8 mouse cellular contexts compared by ENCODE assay signal in the genomic region with DNA sequence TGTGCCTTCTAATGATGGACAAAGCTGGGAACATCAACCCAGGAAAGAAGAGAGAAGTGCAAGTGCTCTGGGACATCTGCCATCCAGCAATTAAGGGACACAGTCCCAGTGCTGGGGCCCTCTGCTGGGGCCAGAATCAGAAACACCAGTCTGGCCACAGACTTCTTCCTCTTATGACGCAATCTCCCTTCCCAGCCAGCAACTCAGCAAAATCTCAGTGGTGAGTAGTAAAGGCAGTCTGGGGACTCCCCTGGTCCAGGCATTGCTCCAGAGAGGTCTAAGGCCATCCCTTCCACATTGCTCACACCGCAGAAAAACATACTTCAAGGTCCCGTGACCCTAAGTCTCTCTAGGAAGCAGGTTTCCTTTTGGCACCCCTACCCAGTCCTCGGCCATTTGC. TPM values are rescaled to one million over a fixed set of nuclear protein-coding genes. Genes with fewer than 3 reads are reported as not detected.
A peak's percentile ranks its signal among the peaks of the same experiment; 100 is the strongest.
DNase-seq lines count a peak whose midpoint lies in the region; ATAC-seq lines count a peak whose summit lies in the region.

No protein-coding gene starts in this region.

- H3K9me3 ChIP-seq in lung, embryonic 16.5 days (ENCODE audit: control insufficient read depth, low read length): no peaks in the 10 kb centered on the region

- peak overlapping the region; percentile 68 for H3K4me3 ChIP-seq in lung, embryonic 16.5 days (ENCODE audit: low read length)

- 41% methylated on average over 4 of the region's 4 CpGs for WGBS in lung, embryonic 16.5 days

- H3K27ac ChIP-seq in lung, embryonic 16.5 days (ENCODE audit: low read length): no peak overlapping the region

- H3K4me1 ChIP-seq in lung, embryonic 16.5 days (replicated peaks; ENCODE audit: control insufficient read depth, insufficient read depth, low read length): peaks cover 12% of the 10 kb centered on the region

- peak overlapping the region; percentile 79 for H3K9ac ChIP-seq in lung, embryonic 16.5 days (ENCODE audit: low read length)

- H3K4me2 ChIP-seq in lung, embryonic 16.5 days (ENCODE audit: low read depth, low read length): peak overlapping the region; percentile 79

- H3K36me3 ChIP-seq in lung, embryonic 16.5 days (ENCODE audit: control insufficient read depth, insufficient read depth, low read length): no peaks in the 10 kb centered on the region
- H3K36me3 ChIP-seq in splenic B cell, adult 2 months (ENCODE audit: control insufficient read depth, insufficient read depth, low read length, poor library complexity, severe bottlenecking): peaks cover 3% of the 10 kb centered on the region

- peak; percentile 34 for DNase-seq in gastrocnemius, adult 18-20 months (ENCODE audit: low spot score)
- no peak for DNase-seq in gastrocnemius, postnatal 4 days (ENCODE audit: low spot score in 2 of 2)
- peak; percentile 54 to 65 for DNase-seq in adrenal gland, postnatal 36 days
- DNase-seq in heart, adult 9 months (ENCODE audit: low spot score in 2 of 2): peak; percentile 58 to 63
- peak; percentile 63 for DNase-seq in kidney, adult 8-10 months
- peak; percentile 32 for DNase-seq in splenic B cell, adult 2 months (ENCODE audit: low read depth, low spot score)
- no peak for DNase-seq in testis, postnatal 10 days (ENCODE audit: low spot score)

- no peaks in the 10 kb centered on the region for H3K27me3 ChIP-seq in lung, embryonic 16.5 days (ENCODE audit: control insufficient read depth, insufficient read depth, low read depth, low read length)
- no peaks in the 10 kb centered on the region; the same call in 1 of the 2 replicates for H3K27me3 ChIP-seq in splenic B cell, adult 2 months (ENCODE audit: control insufficient read depth, insufficient read depth, low read length, poor library complexity, severe bottlenecking)

- peak; percentile 44; the same call in 1 of the 2 replicates for ATAC-seq in lung, embryonic 16.5 days (ENCODE audit: low read depth)

RNA-seq across cellular contexts. Expression of gene Slc38a7, which starts 1.0 kb away (rescaled TPM):
- 1 to 10 TPM; 5.5 to 5.8 TPM for total RNA-seq in gastrocnemius, adult 18-20 months (2021)
- 1 to 10 TPM; 9.5 to 10.0 TPM for total RNA-seq in gastrocnemius, postnatal 4 days (2021)
- 10 to 100 TPM; 17.6 to 22.1 TPM for total RNA-seq in adrenal gland, postnatal 36 days (2021)
- polyA plus RNA-seq in lung, embryonic 16.5 days (2015; fragmentation: Nextera tagmentation; extraction: Ambion mirVana): 15.5 and 15.6 TPM in 2 replicates

RNA-seq across cellular contexts. Expression of gene Sap18b, which starts 27.1 kb away (rescaled TPM):
- 10 to 100 TPM; 85.3 to 91.9 TPM for total RNA-seq in gastrocnemius, adult 18-20 months (2021)
- 100 to 1,000 TPM; 110 to 115 TPM for total RNA-seq in gastrocnemius, postnatal 4 days (2021)
- 100 to 1,000 TPM; 170 to 181 TPM for total RNA-seq in adrenal gland, postnatal 36 days (2021)
- 318 and 339 TPM in 2 replicates for polyA plus RNA-seq in lung, embryonic 16.5 days (2015; fragmentation: Nextera tagmentation; extraction: Ambion mirVana)

RNA-seq across cellular contexts. Expression of gene Got2, which starts 36.1 kb away (rescaled TPM):
- total RNA-seq in gastrocnemius, adult 18-20 months (2021): 100 to 1,000 TPM; 390 to 437 TPM
- total RNA-seq in gastrocnemius, postnatal 4 days (2021): 100 to 1,000 TPM; 230 to 251 TPM
- total RNA-seq in adrenal gland, postnatal 36 days (2021): 100 to 1,000 TPM; 122 to 138 TPM
- 132 and 144 TPM in 2 replicates for polyA plus RNA-seq in lung, embryonic 16.5 days (2015; fragmentation: Nextera tagmentation; extraction: Ambion mirVana)

RNA-seq across cellular contexts. Expression of gene Cnot1, which starts 45.0 kb away (rescaled TPM):
- total RNA-seq in gastrocnemius, adult 18-20 months (2021): 10 to 100 TPM; 63.3 to 67.2 TPM
- total RNA-seq in gastrocnemius, postnatal 4 days (2021): 100 to 1,000 TPM; 113 to 122 TPM
- 100 to 1,000 TPM; 148 to 168 TPM for total RNA-seq in adrenal gland, postnatal 36 days (2021)
- 65.9 and 74.6 TPM in 2 replicates for polyA plus RNA-seq in lung, embryonic 16.5 days (2015; fragmentation: Nextera tagmentation; extraction: Ambion mirVana)

Comparison
In these comparisons a context has a peak if more than half of its experiments do, and no peak if none do; other contexts are left out.
1. DNase-seq: peak in gastrocnemius, adult 18-20 months (single experiment), adrenal gland, postnatal 36 days (2 of 2), heart, adult 9 months (2 of 2), kidney, adult 8-10 months (2 of 2) and splenic B cell, adult 2 months (single experiment); none in gastrocnemius, postnatal 4 days (0 of 2) and testis, postnatal 10 days (single experiment).